Mouse (Mus musculus) small intestine, adult 2 months (tissue): ENCODE data around the gene Tor1aip2. TPM values are rescaled to one million over a fixed set of nuclear protein-coding genes. Genes with fewer than 3 reads are reported as not detected.

Source experiments
- H3K27ac ChIP-seq: fragments of 200-500 bp; 2 replicates; pipeline ENCODE4 v1.5.1; 2012; ENCODE audit warnings: low read depth, low read length, control low read depth, inconsistent platforms; ENCODE audit not compliant: insufficient read depth
- H3K27me3 ChIP-seq: fragments of 200-500 bp; 2 replicates; pipeline ENCODE4 v1.6.1; 2012; ENCODE audit warnings: mild to moderate bottlenecking, moderate library complexity, low read length, inconsistent platforms; ENCODE audit not compliant: control insufficient read depth, insufficient read depth
- H3K36me3 ChIP-seq: fragments of 200-500 bp; 2 replicates; pipeline ENCODE4 v1.6.1; 2012; ENCODE audit warnings: mild to moderate bottlenecking, low read length, control low read depth, inconsistent platforms; ENCODE audit not compliant: control insufficient read depth, insufficient read depth
- H3K4me1 ChIP-seq: fragments of 200-500 bp; 2 replicates; pipeline ENCODE4 v1.6.1; 2012; ENCODE audit warnings: low read length, inconsistent platforms, mixed read lengths; ENCODE audit not compliant: control insufficient read depth, insufficient read depth, insufficient read length
- H3K4me3 ChIP-seq: fragments of 200-500 bp; 2 replicates; pipeline ENCODE4 v1.5.1; 2012; ENCODE audit warnings: low read depth, mild to moderate bottlenecking, control low read depth, inconsistent platforms, low read length, moderate library complexity
- CTCF ChIP-seq: fragments of 200-500 bp; IDR thresholded peaks from 2 replicates; pipeline ENCODE4 v1.5.1; 2012; ENCODE audit warnings: low read depth, mild to moderate bottlenecking, control low read depth, inconsistent platforms, low read length, moderate library complexity, mixed read lengths; ENCODE audit not compliant: insufficient replicate concordance, insufficient read length; ENCODE audit errors: extremely low read depth
- POLR2A ChIP-seq: fragments of 200-500 bp; IDR thresholded peaks from 2 replicates; pipeline ENCODE4 v1.6.1; 2012; ENCODE audit warnings: low read depth, mild to moderate bottlenecking, control low read depth, inconsistent platforms, low read length, moderate library complexity
- WGBS: fragments of 180-500 bp; shearing (Covaris S2); methylation state at CpG from one replicate; pipeline ENCODE4 v1.1.7; 2018; 5-methylcytosine and 5-hydroxymethylcytosine counted together
- polyA plus RNA-seq: library from polyadenylated mRNA; depleted of rRNA; stranded (reverse); fragments of >200 nt; gene quantifications from 2 replicates; pipeline ENCODE4 v1.2.3, GENCODE M21; 2012; rRNA removed

Tor1aip2 gene
- polyA plus RNA-seq, 1 experiment, result 104 TPM

GRCm38 (mm10) chr1:156108400-156108799, 73.2 kb downstream of the Tor1aip2 start:
- Histone ChIP-seq H3K4me1 (no peaks in the 10 kb centered on the region), H3K27me3 (no peaks in the 10 kb centered on the region), H3K4me3 (no peak overlapping the region), H3K36me3 (no peaks in the 10 kb centered on the region), H3K27ac (no peak overlapping the region)
- 49% methylated on average over 10 of the region's 10 CpGs for WGBS
- no peak for TF ChIP-seq CTCF
- TF ChIP-seq POLR2A, result no peak

GRCm38 (mm10) chr1:156111090-156111489, 75.9 kb downstream of the Tor1aip2 start:
- Histone ChIP-seq H3K27me3 (no peaks in the 10 kb centered on the region), H3K4me3 (no peak overlapping the region), H3K27ac (no peak overlapping the region), H3K36me3 (no peaks in the 10 kb centered on the region), H3K4me1 (no peaks in the 10 kb centered on the region)
- WGBS, result 77% methylated on average over 9 of the region's 9 CpGs
- no peak for TF ChIP-seq POLR2A
- no peak for TF ChIP-seq CTCF

GRCm38 (mm10) chr1:156111728-156112127, 76.5 kb downstream of the Tor1aip2 start:
- no peak overlapping the region for H3K27ac ChIP-seq
- H3K36me3 ChIP-seq, result no peaks in the 10 kb centered on the region
- no peak for TF ChIP-seq POLR2A
- no peak for TF ChIP-seq CTCF
- WGBS, result 33% methylated on average over 12 of the region's 12 CpGs
- H3K4me1 ChIP-seq, result no peaks in the 10 kb centered on the region
- H3K27me3 ChIP-seq, result no peaks in the 10 kb centered on the region
- no peak overlapping the region for H3K4me3 ChIP-seq

GRCm38 (mm10) chr1:156112142-156112541, 76.9 kb downstream of the Tor1aip2 start:
- Histone ChIP-seq H3K27ac (no peak overlapping the region), H3K27me3 (no peaks in the 10 kb centered on the region), H3K36me3 (no peaks in the 10 kb centered on the region), H3K4me1 (no peaks in the 10 kb centered on the region), H3K4me3 (no peak overlapping the region)
- TF ChIP-seq POLR2A, result no peak
- no peak for TF ChIP-seq CTCF
- WGBS, result 56% methylated on average over 7 of the region's 7 CpGs

- H3K4me1 ChIP-seq, result no peaks in the 10 kb centered on the region
- H3K4me3 ChIP-seq, result no peak overlapping the region
- no peak for TF ChIP-seq POLR2A
- no peak for TF ChIP-seq CTCF
- no peaks in the 10 kb centered on the region for H3K27me3 ChIP-seq
- no peak overlapping the region for H3K27ac ChIP-seq
- WGBS, result 69% methylated on average over 8 of the region's 8 CpGs
- no peaks in the 10 kb centered on the region for H3K36me3 ChIP-seq
Measured at GRCm38 (mm10) chr1:156113884-156114499, 78.8 kb downstream of the Tor1aip2 start.

GRCm38 (mm10) chr1:156116770-156117169, 81.6 kb downstream of the Tor1aip2 start:
- 24% methylated on average over 3 of the region's 3 CpGs for WGBS

More at GRCm38 (mm10) chr1:156116770-156117169, 81.6 kb downstream of the Tor1aip2 start:
- Histone ChIP-seq H3K27ac (no peak overlapping the region), H3K36me3 (no peaks in the 10 kb centered on the region), H3K4me1 (no peaks in the 10 kb centered on the region), H3K4me3 (no peak overlapping the region), H3K27me3 (no peaks in the 10 kb centered on the region)
- TF ChIP-seq CTCF (no peak), POLR2A (no peak)

Other genes starting within 250 kb of the Tor1aip2 start
- 77.8 and 120 TPM in 2 replicates for gene Qsox1, start 222.5 kb upstream of the Tor1aip2 start, polyA plus RNA-seq
- 2.9 and 5.8 TPM in 2 replicates for gene Cep350, start 62.1 kb upstream of the Tor1aip2 start, polyA plus RNA-seq
- 7.5 and 11.9 TPM in 2 replicates for gene Tor1aip1, start 1.1 kb downstream of the Tor1aip2 start, polyA plus RNA-seq
- 0.16 and 0.17 TPM in 2 replicates for gene Fam163a, start 169.6 kb downstream of the Tor1aip2 start, polyA plus RNA-seq